Mouse (Mus musculus): ENCODE results near the gene Ccdc106.

- TF ChIP-seq POLR2A (IDR thresholded peaks at IDR 0.05; ENCODE audit: borderline replicate concordance, insufficient read depth, low read length) (no peak), CTCF (IDR thresholded peaks at IDR 0.05; ENCODE audit: borderline replicate concordance, insufficient read depth, low read depth, low read length) (no peak)
Measured at GRCm38 (mm10) chr7:5092381-5092780, 72.0 kb downstream of the Ccdc106 start.

Measured in cerebellum, adult 2 months (tissue).